Mouse (Mus musculus): ENCODE measurements around the gene Ap5b1. TPM values are rescaled to one million over a fixed set of nuclear protein-coding genes. Genes with fewer than 3 reads are reported as not detected.
A peak's percentile ranks its signal among the peaks of the same experiment; 100 is the strongest.

Ap5b1 gene
- polyA plus RNA-seq (2016; fragmentation: Nextera tagmentation; extraction: Ambion mirVana), result 1.8 TPM in 2 replicates

DNA sequence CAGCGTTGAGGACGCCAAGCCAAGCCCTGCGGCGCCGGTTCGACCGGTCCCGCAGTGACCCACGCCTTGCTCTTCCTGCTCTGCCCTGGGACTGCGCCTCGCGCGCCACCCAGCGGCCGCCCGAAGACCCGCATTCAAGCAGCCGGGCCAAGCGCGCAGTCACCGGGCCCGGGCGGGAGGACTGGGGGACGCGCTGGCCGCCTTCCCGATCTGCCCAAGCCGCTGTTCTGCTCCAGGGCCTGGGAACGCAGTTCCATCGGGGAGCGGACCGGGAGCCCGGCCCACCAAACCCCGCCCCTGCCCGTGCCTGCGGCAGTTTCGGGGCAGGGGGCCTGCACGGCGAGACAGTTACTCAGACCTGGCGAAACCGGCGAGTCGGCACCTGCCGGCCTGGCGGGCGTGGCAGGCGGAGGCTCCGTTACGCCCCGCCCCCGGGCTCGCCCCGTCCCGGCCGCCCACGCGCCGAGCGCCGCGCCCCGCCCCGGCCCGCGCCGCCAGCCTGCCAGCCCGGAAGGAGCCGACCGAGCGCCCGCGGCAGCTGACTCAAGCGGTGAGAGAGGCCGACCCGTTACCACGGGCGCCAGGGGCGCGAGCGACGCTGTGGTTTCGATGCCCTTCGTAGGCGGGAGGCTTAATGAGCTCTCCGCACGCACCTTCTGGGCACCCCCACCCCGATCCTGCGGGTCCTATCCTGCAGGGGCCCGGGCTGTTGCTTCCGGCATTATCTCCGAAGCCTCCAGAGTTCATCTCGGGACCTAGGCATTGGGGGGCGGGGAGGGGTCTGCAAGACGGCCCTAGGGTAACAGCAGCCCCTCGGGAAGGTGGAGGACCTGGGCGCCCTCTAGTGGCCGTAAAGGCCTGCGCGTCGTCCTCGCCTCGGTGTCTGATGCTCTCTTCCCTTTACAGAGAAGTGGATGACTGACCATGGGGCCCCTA lies at the start of gene Ap5b1:
TSS of gene Ap5b1 (plus strand) at position 492 of the 936 bp plus-strand sequence.
- under 1% methylated on average over 102 of the region's 102 CpGs for WGBS
- H3K27ac ChIP-seq, result peak within 1 kb of the TSS; percentile 76
- H3K36me3 ChIP-seq, result no peaks in the 10 kb centered on the region
- peaks cover 24% of the 10 kb centered on the region for H3K4me1 ChIP-seq (replicated peaks)
- peaks cover 59% of the 10 kb centered on the region for H3K27me3 ChIP-seq
- peak within 1 kb of the TSS; percentile 66 for H3K9ac ChIP-seq (replicated peaks)
- peak within 1 kb of the TSS; percentile 73 for H3K4me3 ChIP-seq (replicated peaks)
- ATAC-seq (ENCODE audit: insufficient number of reproducible peaks, insufficient read depth, low FRiP score, low TSS enrichment, low read depth), result peak; percentile 63
- no peaks in the 10 kb centered on the region for H3K9me3 ChIP-seq
- peak within 1 kb of the TSS; percentile 90 for H3K4me2 ChIP-seq

DNA sequence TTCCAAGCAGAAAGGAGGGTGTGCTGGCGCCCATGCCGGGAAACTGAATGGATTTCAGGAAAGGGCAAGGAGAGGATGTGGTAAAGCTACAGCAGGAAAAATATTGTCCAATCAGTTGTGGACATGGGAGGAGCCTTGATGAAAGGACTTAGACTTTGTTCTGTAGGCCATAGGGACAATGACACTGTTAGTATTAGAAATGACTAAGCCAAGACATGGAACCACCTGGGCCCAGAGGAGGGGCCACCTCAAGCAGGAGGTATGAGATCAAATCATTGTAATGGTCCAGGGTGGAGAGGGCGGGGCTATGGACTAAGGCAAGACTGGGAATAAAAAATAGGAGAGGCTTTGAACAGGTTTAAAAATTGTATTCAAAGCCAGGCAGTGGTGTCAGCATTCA lies 49.1 kb upstream of the Ap5b1 start:
- no peaks in the 10 kb centered on the region for H3K36me3 ChIP-seq
- H3K9me3 ChIP-seq, result no peaks in the 10 kb centered on the region
- H3K9ac ChIP-seq (replicated peaks), result no peak overlapping the region
- no peaks in the 10 kb centered on the region for H3K4me1 ChIP-seq (replicated peaks)
- H3K4me2 ChIP-seq, result no peak overlapping the region
- no peak overlapping the region for H3K27ac ChIP-seq
- H3K27me3 ChIP-seq, result no peaks in the 10 kb centered on the region
- WGBS, result 87% methylated on average over 3 of the region's 3 CpGs
- no peak for ATAC-seq (ENCODE audit: insufficient number of reproducible peaks, insufficient read depth, low FRiP score, low TSS enrichment, low read depth)
- H3K4me3 ChIP-seq (replicated peaks), result no peak overlapping the region

DNA sequence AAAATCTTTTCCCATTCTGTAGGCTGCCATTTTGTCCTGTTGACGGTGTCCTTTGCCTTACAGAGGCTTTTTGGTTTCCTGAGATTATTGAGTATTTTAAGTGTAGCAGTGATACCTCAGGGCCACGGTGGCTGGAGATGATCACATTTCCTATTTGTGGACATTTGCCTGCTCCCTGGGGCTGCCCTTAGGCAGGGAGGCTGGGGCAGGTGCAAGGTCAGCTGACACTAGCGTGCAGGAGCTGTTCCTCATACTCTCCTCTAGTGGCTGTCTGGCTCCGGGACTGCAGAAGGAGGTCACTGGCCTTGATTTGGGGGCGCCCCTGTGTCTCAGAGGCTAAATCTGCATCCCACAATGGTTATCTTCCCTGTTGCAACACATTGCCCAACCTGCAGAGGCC lies 42.6 kb upstream of the Ap5b1 start:
- no peak overlapping the region for H3K9ac ChIP-seq (replicated peaks)
- ATAC-seq (ENCODE audit: insufficient number of reproducible peaks, insufficient read depth, low FRiP score, low TSS enrichment, low read depth), result no peak
- no peak overlapping the region for H3K27ac ChIP-seq
- no peaks in the 10 kb centered on the region for H3K36me3 ChIP-seq
- H3K4me1 ChIP-seq (replicated peaks), result peaks cover 5% of the 10 kb centered on the region; the same call in 1 of the 2 replicates
- 71% methylated on average over 5 of the region's 5 CpGs for WGBS
- H3K4me3 ChIP-seq (replicated peaks), result no peak overlapping the region
- no peak overlapping the region for H3K4me2 ChIP-seq
- H3K9me3 ChIP-seq, result no peaks in the 10 kb centered on the region
- no peaks in the 10 kb centered on the region for H3K27me3 ChIP-seq

DNA sequence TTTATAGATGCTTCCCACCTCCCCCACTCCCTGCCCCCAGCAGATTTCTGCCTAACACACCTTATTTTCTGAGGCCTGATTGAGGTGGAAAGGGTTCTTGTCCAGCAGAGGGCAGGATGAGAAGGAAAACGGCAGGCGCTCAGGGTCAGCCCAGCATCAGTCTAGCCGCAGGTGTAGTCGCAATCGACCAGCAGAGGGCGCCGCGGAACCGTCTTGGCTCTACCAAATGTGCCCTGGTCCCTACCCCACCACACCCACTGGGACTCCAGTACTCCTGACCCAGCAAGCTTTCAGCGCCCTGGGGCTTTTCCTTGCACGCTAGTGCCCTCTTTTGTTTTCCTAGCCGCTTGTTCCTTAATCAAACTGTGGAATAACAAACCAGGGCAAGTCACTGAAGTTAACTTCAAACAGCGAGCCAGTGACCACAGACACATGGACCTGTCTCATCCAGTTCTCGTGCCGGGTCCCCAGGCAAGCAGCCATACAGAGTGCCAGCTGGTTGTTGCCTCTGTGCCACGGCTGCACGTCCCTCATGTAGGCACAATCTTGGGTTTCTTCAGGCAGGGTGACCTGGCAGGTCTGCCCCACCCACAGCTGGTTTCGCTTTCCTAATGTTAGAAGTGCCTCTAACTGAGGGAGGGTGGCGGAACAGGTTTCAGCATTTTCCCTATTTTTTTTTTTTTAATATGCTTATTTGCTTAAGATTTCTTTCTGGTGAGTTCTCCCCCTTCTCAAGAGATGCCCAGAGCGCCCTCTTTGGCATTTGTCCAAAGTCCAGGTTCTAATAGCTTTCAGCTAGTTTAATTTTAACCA lies 38.3 kb upstream of the Ap5b1 start:
- peak; percentile 89 for ATAC-seq (ENCODE audit: insufficient number of reproducible peaks, insufficient read depth, low FRiP score, low TSS enrichment, low read depth)
- Histone ChIP-seq H3K9me3 (no peaks in the 10 kb centered on the region), H3K36me3 (no peaks in the 10 kb centered on the region), H3K27me3 (peaks cover 10% of the 10 kb centered on the region; the same call in 1 of the 2 replicates), H3K9ac (replicated peaks) (no peak overlapping the region), H3K4me1 (replicated peaks) (peaks cover 5% of the 10 kb centered on the region; the same call in 1 of the 2 replicates), H3K27ac (no peak overlapping the region), H3K4me3 (replicated peaks) (peak overlapping the region; percentile 11; the same call in 1 of the 2 replicates), H3K4me2 (peak overlapping the region; percentile 30)
- WGBS, result 16% methylated on average over 20 of the region's 20 CpGs

DNA sequence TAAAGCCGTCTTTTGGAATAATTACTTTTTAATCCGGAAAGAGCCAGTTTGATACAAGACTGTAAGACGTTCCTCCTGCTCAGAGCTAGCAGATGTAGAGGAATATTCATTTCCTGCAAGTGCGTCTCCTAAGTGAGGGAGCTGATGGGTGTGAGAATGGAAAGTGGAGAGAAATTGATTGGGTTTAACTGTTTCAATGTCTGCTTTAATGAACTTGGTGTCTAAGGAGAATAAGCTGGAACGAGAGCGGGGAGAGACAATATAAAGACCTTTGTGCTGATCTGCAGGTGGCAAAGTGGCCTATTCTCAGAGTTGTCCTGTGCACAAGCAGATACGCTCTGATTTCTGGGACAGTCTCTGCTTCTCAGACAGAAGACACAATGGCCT lies 37.7 kb upstream of the Ap5b1 start:
- no peak overlapping the region for H3K4me2 ChIP-seq
- H3K9me3 ChIP-seq, result no peaks in the 10 kb centered on the region
- H3K36me3 ChIP-seq, result no peaks in the 10 kb centered on the region
- H3K27me3 ChIP-seq, result peaks cover 10% of the 10 kb centered on the region; the same call in 1 of the 2 replicates
- H3K27ac ChIP-seq, result no peak overlapping the region
- no peak overlapping the region for H3K9ac ChIP-seq (replicated peaks)
- no peak overlapping the region for H3K4me3 ChIP-seq (replicated peaks)
- WGBS, result 66% methylated on average over 7 of the region's 7 CpGs
- ATAC-seq (ENCODE audit: insufficient number of reproducible peaks, insufficient read depth, low FRiP score, low TSS enrichment, low read depth), result no peak
- H3K4me1 ChIP-seq (replicated peaks), result peaks cover 5% of the 10 kb centered on the region; the same call in 1 of the 2 replicates

DNA sequence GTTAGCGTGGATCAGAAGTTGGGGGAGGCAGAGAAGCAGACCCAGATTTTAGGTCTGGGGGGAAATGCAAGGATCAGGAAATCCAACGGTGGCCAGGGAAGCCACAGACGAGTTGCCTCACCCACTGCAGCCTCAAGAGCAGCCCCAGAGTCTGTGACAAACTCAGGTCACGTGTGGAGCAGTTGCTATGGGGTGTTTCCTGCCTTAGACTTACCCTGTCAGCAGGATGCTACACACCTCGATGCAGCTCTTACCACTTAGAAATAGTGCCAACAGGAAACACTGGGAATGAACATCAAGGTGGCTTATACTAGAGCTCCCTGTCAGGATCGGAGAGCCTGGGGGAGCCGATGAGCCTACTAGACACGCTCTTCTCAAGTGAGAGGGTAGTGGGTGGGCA lies 35.3 kb upstream of the Ap5b1 start:
- Histone ChIP-seq H3K4me3 (replicated peaks) (no peak overlapping the region), H3K9ac (replicated peaks) (no peak overlapping the region), H3K4me2 (no peak overlapping the region), H3K9me3 (no peaks in the 10 kb centered on the region), H3K4me1 (replicated peaks) (peaks cover 5% of the 10 kb centered on the region; the same call in 1 of the 2 replicates), H3K36me3 (no peaks in the 10 kb centered on the region), H3K27ac (no peak overlapping the region), H3K27me3 (peaks cover 18% of the 10 kb centered on the region; the same call in 1 of the 2 replicates)
- WGBS, result 63% methylated on average over 8 of the region's 8 CpGs
- ATAC-seq (ENCODE audit: insufficient number of reproducible peaks, insufficient read depth, low FRiP score, low TSS enrichment, low read depth), result no peak

DNA sequence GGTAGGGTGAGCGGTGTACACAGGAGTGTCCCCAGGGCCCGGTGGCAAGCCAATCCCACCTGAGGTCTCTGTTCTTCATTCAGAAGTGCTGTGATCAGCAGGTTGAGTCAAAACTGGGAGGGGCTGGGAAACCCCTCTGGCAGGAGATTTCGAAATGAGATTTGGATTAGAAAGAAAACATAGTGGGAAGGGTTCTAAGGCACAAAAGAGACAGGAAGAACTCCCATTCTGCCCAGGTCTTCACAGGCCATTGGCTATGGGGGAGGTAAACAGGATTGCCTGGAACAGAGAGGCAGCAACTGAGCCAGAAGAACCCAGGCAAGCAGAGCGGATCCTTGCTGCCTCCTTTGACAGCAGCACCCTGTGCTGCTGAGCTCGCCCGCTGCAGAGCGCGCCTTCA lies 29.0 kb upstream of the Ap5b1 start:
- WGBS, result 77% methylated on average over 8 of the region's 8 CpGs
- Histone ChIP-seq H3K4me1 (replicated peaks) (no peaks in the 10 kb centered on the region), H3K4me2 (no peak overlapping the region), H3K27me3 (peaks cover 23% of the 10 kb centered on the region), H3K9ac (replicated peaks) (no peak overlapping the region), H3K27ac (no peak overlapping the region), H3K9me3 (no peaks in the 10 kb centered on the region), H3K4me3 (replicated peaks) (no peak overlapping the region), H3K36me3 (no peaks in the 10 kb centered on the region)
- ATAC-seq (ENCODE audit: insufficient number of reproducible peaks, insufficient read depth, low FRiP score, low TSS enrichment, low read depth), result no peak

DNA sequence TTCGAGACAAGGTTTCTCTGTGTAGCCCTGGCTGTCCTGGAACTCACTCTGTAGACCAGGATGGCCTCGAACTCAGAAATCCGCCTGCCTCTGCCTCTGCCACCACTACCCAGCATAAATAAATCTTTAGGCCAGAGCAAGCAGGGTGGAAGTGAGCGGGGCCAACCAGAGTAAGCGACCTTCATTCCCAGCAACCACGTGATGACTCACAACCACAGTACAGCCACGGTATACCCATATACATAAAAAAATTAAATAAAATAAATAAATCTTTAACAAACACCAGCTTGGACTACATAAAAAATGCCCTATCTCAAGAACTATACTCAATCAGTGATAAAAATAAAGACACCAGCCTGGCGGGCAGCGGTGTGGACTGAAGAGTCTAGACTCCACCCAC lies 24.5 kb upstream of the Ap5b1 start:
- H3K27ac ChIP-seq, result no peak overlapping the region
- H3K4me3 ChIP-seq (replicated peaks), result no peak overlapping the region
- H3K9ac ChIP-seq (replicated peaks), result no peak overlapping the region
- no peak overlapping the region for H3K4me2 ChIP-seq
- no peaks in the 10 kb centered on the region for H3K4me1 ChIP-seq (replicated peaks)
- H3K36me3 ChIP-seq, result no peaks in the 10 kb centered on the region
- 87% methylated on average over 9 of the region's 9 CpGs for WGBS
- ATAC-seq (ENCODE audit: insufficient number of reproducible peaks, insufficient read depth, low FRiP score, low TSS enrichment, low read depth), result no peak
- H3K27me3 ChIP-seq, result peaks cover 7% of the 10 kb centered on the region
- no peaks in the 10 kb centered on the region for H3K9me3 ChIP-seq

DNA sequence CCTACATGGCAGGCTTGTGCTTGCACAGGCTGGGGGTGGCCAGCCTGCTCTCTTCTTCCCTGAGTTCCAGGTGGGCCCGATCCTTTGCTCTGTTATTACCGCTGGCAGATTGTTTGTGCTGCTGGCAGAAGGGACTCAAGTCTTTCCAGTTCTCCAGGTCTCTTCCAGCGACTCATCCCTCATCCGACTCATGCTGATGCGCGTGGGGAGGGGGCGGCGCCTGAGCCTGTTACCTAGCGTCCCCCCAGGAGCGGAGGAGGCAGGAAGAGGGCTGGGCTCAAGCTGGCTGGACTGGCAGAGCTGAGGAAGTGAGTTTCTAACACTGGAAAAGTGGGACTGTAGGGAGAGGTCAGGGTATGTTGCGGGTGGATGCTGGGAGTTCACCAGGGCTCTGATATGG lies 23.8 kb upstream of the Ap5b1 start:
- ATAC-seq (ENCODE audit: insufficient number of reproducible peaks, insufficient read depth, low FRiP score, low TSS enrichment, low read depth), result no peak
- WGBS, result 47% methylated on average over 11 of the region's 11 CpGs
- peaks cover 3% of the 10 kb centered on the region; the same call in 1 of the 2 replicates for H3K27me3 ChIP-seq

DNA sequence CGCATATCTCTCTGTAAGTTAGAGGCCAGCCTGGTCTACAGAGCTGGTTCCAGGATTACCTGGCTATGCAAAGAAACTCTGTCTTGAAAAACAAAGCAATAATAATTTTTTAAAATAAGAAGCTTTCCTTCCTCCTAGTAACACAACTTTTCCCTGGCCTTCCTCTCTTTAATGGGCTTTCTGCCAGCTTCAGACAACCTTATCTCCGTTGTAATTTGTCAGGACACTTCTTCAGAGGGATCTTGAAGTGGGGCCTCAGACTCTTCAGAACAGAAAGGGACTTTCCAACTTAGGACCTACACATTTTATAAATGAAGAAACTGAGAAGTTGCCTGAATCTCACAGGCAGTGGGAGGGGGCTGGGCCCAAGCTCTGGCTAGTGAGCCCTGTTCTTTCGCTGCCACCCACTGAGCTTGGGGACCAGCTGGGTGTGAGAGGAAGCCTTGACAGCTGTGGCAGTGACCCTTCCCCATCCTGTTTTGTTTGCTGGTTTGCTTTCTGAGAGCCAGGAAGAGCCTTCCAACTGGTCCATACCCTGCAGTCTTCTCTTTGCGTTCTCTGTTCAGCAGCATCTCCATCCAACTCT lies 20.3 kb upstream of the Ap5b1 start:
- Histone ChIP-seq H3K4me2 (no peak overlapping the region), H3K27ac (no peak overlapping the region), H3K4me1 (replicated peaks) (no peaks in the 10 kb centered on the region), H3K4me3 (replicated peaks) (no peak overlapping the region), H3K27me3 (peaks cover 3% of the 10 kb centered on the region; the same call in 1 of the 2 replicates), H3K36me3 (no peaks in the 10 kb centered on the region), H3K9ac (replicated peaks) (no peak overlapping the region), H3K9me3 (no peaks in the 10 kb centered on the region)
- no peak for ATAC-seq (ENCODE audit: insufficient number of reproducible peaks, insufficient read depth, low FRiP score, low TSS enrichment, low read depth)
- 71% methylated on average over 4 of the region's 4 CpGs for WGBS

More for the DNA sequence above, 23.8 kb upstream of the Ap5b1 start:
- Histone ChIP-seq H3K4me2 (no peak overlapping the region), H3K4me3 (replicated peaks) (no peak overlapping the region), H3K9ac (replicated peaks) (no peak overlapping the region), H3K27ac (no peak overlapping the region), H3K4me1 (replicated peaks) (no peaks in the 10 kb centered on the region), H3K36me3 (no peaks in the 10 kb centered on the region), H3K9me3 (no peaks in the 10 kb centered on the region)

DNA sequence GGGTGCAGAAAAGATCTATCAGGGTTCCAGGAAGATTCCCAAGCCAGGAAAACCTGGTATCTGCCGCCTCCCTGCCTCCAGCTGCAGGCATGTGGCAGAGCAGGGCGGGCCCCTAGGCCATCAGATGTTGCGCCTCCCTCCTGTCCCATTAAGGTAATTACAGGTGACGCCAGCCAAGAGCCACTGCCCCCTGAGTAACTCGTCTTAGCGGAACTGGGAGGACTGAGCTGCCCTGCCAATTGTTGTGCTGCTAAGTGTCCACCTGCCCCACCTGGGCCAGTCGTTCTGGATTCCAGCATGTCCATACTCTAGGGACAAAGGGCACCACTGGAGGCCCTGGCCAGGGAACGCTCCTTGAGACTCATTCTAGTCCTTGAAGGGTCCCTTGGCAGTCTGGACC lies 14.0 kb upstream of the Ap5b1 start:
- Histone ChIP-seq H3K36me3 (no peaks in the 10 kb centered on the region), H3K4me1 (replicated peaks) (0 out of 2 replicates have a peak, but pooled peaks cover 6% of the 10 kb centered on the region), H3K4me3 (replicated peaks) (no peak overlapping the region), H3K27ac (no peak overlapping the region), H3K9me3 (no peaks in the 10 kb centered on the region), H3K4me2 (no peak overlapping the region), H3K9ac (replicated peaks) (0 out of 2 replicates have a peak overlapping the region, but pooled peaks have one; percentile 31), H3K27me3 (peaks cover 53% of the 10 kb centered on the region)
- WGBS, result 43% methylated on average over 8 of the region's 8 CpGs
- ATAC-seq (ENCODE audit: insufficient number of reproducible peaks, insufficient read depth, low FRiP score, low TSS enrichment, low read depth), result no peak
